Mouse (Mus musculus) bone marrow macrophage, adult 2 months (primary cell): ENCODE measurements around the gene Ralgapa2.

Source experiments
- CTCF ChIP-seq: IDR thresholded peaks from 2 replicates; pipeline ENCODE4 v1.5.1; 2012; ENCODE audit warnings: low read depth, mild to moderate bottlenecking, low read length, moderate library complexity
- POLR2A ChIP-seq: IDR thresholded peaks from 2 replicates; pipeline ENCODE4 v1.6.1; 2012; ENCODE audit warnings: mild to moderate bottlenecking, low read depth, low read length, borderline replicate concordance

GRCm38 (mm10) chr2:146414484-146415291, 97.5 kb downstream of the Ralgapa2 start:
- TF ChIP-seq CTCF = peak; percentile 30; the same call in 1 of the 2 replicates
- TF ChIP-seq POLR2A = no peak
